Mouse (Mus musculus): ENCODE measurements around the gene Vmn1r199.
"Not testable (repeated sequence)": the region's sequence is repeated elsewhere in the genome, so short reads cannot be mapped to it uniquely, and the experiment has no call there.

The Vmn1r199 gene

DNA sequence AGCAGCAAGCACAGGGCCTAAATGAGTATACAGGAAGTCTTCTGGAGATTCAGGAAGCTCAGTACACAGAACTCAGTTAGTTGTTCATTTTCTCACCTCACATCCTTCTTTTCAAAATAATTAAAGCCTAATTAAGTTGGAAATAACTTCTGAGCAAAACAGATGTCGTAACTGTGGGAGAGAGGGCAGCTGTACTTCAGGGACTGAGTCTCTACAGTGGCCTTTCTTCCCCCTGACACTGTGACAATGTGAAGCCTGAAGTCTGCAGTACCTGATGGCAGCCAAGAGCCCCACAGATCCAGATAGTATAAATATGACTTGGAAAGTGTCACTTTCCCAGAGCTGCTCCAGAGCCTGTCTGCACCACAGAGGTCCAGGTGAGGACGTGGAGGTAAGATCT lies at the start of gene Vmn1r199:
Gene Vmn1r199, plus strand, starts transcription at position 301 of the 400 bp plus-strand sequence.
- no peak for DNase-seq

DNA sequence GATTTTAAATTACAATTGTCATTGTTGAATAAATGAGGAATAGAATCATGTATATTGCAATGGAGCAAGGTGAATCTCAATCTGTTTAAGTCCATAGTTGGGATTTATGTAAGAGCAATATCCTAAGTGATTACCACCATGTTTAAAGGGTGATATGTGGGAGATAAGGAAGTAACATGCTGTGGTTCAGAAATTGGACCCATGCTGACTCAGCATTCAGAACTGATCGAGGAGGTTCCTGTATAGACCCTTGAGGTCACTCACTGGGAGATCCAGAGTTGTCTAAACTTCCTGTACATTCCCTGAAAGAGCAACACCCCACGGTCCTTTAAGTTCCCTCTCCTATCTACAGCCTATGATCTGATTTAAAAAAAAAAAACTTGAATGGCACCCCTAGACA lies 46.3 kb upstream of the Vmn1r199 start:
- DNase-seq: no peak

DNA sequence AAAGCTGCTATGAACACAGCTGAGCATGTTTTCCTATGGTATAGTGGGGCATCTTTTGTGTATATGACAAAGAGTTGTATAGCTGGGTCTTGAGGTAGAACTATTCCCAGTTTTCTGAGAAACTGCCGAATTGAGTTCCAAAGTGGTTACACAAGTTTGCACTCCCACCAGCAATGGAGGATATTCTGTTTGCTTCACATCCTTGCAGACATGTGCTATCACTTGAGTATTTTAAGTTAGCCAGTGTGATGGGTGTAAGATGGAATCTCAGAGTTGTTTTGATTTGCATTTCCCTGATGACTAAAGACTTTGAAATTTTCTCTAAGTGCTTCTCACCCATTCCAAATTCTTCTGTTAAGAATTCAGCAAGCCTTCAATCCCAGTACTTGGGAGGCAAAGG lies 44.1 kb upstream of the Vmn1r199 start:
- DNase-seq: no peak

DNA sequence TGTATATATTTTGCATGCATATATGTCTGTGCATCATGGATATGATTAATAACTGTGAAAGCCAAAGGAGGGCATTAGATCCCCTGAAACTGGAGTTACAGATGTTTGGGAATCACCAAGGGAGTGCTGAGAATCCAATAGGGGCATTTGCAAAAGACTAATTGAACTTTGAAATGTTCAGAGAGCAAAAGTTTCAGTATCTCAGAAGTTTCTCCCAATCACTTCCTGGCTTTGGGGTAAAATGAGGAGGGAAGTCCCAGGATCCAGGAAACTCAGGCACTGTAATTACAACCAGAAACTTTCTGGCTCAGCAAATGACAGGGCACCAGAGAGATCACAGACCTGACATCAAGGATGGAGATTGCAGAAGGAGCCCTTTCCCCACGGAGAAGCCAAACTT lies 29.6 kb upstream of the Vmn1r199 start, which contains the start of gene Vmn1r198:
Gene Vmn1r198, plus strand, starts transcription at position 301 of the 400 bp plus-strand sequence.
- DNase-seq: no peak

DNA sequence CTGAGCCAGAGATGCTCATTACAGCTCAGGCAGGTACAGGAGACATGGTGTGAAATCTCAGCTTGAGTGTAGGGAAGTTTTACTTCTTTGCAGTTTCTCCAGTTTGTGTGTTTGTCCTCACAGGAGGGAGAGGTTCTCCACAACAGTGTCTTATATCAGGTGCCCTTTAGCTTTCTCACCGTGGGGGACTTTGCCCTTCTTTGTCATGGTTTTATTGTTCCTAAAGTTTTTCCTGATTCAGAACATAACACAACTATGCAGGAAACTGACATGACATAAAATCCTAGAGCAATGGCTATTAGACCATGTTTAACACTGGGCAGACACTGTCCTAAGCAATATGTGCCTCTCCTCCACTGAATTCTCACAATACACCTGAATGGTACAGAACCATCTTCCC lies 28.8 kb upstream of the Vmn1r199 start:
- DNase-seq: no peak

DNA sequence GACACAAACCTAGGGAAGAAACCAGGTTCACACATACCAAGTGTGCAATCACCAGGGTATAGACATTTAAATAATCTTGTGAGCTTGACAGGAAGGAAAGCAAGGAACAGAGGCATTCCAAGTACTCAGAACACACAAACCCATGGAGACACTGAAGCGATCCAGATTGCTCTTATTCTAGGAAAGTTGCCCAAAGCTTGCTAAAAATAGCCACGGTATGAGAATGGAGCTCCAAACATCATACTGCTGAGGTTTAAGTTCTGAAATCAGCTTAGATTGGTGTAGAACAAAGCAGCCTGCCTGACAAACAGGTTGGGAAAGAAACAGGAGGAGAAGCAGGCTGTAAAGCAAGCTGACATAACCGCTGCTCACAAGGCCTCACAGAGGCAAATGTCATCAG lies 1.5 kb downstream of the Vmn1r199 start:
- not testable (repeated sequence) for DNase-seq

DNA sequence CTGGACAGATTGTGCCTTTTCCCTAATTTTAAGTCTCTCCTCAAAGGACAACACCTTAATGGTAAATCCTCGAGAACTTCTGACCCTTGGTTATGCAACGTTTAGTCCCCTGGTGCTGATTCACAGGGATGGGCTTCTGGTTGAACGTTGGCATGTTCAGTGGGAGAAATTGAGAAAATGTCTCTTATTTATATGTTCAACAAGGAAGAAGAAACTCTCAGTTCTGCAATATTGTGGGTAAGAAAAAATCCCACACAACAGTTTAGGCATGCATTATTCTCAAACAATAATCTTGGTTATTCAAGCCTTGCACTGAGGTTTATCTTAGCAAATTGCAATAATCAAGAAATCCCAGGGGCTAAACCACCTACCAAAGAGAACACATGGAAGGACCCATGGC lies 3.8 kb downstream of the Vmn1r199 start:
- DNase-seq: no peak

DNA sequence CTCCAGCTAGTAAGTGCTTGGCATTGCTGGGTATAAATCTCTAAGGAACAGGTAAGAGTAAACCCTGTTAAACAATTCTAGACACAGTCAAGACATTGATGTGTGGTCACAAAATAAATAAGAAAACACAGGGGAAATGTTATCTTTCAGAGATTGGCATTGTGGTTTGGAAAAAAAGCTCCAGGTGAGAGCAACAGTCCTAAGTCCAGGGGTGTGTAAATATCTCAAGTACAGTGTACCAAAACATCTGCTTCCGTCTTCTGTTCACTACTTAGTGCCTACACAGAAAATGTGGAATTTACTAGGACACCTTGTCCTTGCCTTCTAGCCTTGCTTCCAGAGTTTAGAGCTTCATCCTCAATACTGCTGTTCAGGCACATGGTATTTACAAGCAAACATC lies 7.4 kb downstream of the Vmn1r199 start:
- no peak for DNase-seq

DNA sequence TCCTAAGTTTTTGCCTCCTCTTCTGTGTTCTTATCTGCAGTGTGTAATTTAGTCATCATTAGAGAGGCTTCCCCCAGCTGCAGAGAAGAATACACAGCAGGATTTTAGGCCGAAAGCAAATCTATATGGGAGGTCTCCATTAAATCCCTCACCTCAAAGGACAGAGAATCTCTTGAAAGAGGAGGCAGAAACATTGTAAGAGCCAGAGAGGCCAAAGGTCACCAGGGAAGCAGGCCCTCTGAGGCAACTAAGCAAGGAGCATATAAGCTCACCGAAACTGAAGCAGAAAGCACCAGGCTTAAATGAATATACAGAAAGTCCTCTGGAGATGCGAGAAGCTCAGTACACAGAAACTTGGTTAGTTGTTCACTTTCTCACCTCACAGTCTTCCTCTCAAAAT lies 10.5 kb downstream of the Vmn1r199 start, which contains the start of gene Vmn1r200:
Gene Vmn1r200, plus strand, starts transcription at position 301 of the 400 bp plus-strand sequence.
- DNase-seq: no peak

DNA sequence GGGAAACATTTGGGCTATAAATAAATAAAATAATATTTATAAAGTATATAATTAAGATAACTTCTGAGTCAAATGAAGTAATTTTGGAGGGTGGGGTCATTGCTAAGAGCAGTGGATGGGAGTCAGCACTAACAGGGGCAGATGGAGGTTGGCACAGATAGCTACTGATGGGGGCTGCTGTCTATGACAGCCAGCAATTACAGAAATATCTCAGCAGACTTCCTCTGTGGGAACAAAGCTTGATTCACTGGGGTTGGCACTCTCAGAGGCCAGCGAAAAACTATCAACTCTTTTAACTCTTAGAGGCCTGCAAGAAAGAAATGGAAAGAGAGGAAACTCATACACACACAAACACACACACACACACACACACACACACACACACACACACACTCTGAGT lies 23.4 kb downstream of the Vmn1r199 start:
- no peak for DNase-seq
